Mouse (Mus musculus) stomach, embryonic 16.5 days (tissue): ENCODE data around the gene Pdpr. TPM values are rescaled to one million over a fixed set of nuclear protein-coding genes. Genes with fewer than 3 reads are reported as not detected.
"Not testable (repeated sequence)": the region's sequence is repeated elsewhere in the genome, so short reads cannot be mapped to it uniquely, and the experiment has no call there.

Experiments
- ATAC-seq: fragments of 200-750 bp; cut with Nextera tagmentation; 2 replicates; pipeline ENCODE4 v1.8.0; 2017; ENCODE audit warnings: moderate number of reproducible peaks, moderate TSS enrichment; ENCODE audit not compliant: insufficient read depth, low FRiP score
- H3K27ac ChIP-seq: fragments of 300-500 bp; sonication (generic); 2 replicates; pipeline ENCODE4 v1.5.1; 2014; ENCODE audit warnings: low read length
- H3K27me3 ChIP-seq: fragments of 300-500 bp; sonication (generic); 2 replicates; pipeline ENCODE4 v1.6.1; 2014; ENCODE audit warnings: low read length, control low read depth, mixed read lengths; ENCODE audit not compliant: control insufficient read depth, insufficient read depth
- H3K36me3 ChIP-seq: fragments of 300-500 bp; sonication (generic); 2 replicates; pipeline ENCODE4 v1.6.1; 2014; ENCODE audit warnings: low read length; ENCODE audit not compliant: control insufficient read depth, insufficient read depth
- H3K4me1 ChIP-seq: fragments of 300-500 bp; sonication (generic); 2 replicates; pipeline ENCODE4 v1.6.1; 2014; ENCODE audit warnings: low read length, control low read depth, mixed read lengths; ENCODE audit not compliant: control insufficient read depth, insufficient read depth
- H3K4me2 ChIP-seq: fragments of 300-500 bp; sonication (generic); 2 replicates; pipeline ENCODE4 v1.6.1; 2014; ENCODE audit warnings: low read depth, low read length, mixed read lengths
- H3K4me3 ChIP-seq: fragments of 300-500 bp; sonication (generic); replicated peaks from 2 replicates; pipeline ENCODE4 v1.5.1; 2014; ENCODE audit warnings: mild to moderate bottlenecking, low read length
- H3K9ac ChIP-seq: fragments of 300-500 bp; sonication (generic); 2 replicates; pipeline ENCODE4 v1.6.1; 2014; ENCODE audit warnings: low read length
- H3K9me3 ChIP-seq: fragments of 300-500 bp; sonication (generic); replicated peaks from 2 replicates; pipeline ENCODE4 v1.6.1; 2016; ENCODE audit warnings: low read length, control low read depth; ENCODE audit not compliant: control insufficient read depth
- WGBS: fragments of 180-500 bp; shearing (Covaris S2); extraction: QIAGEN DNeasy Blood & Tissue Kit; methylation state at CpG from one replicate; pipeline ENCODE4 v1.1.7; 2014; 5-methylcytosine and 5-hydroxymethylcytosine counted together
- polyA plus RNA-seq: library from polyadenylated mRNA; unstranded; fragments of >200 nt; fragmentation: Nextera tagmentation; extraction: Ambion mirVana; gene quantifications from 2 replicates; pipeline ENCODE4 v1.2.1, GENCODE M21; 2015

Pdpr gene
- polyA plus RNA-seq, 1 experiment from 2014 or later, result 9.7 TPM

- ATAC-seq, result no peak
- 89% methylated on average over 2 of the region's 2 CpGs for WGBS
- no peak overlapping the region for H3K9ac ChIP-seq
- no peaks in the 10 kb centered on the region for H3K4me1 ChIP-seq
- no peaks in the 10 kb centered on the region for H3K9me3 ChIP-seq
- H3K27me3 ChIP-seq, result no peaks in the 10 kb centered on the region
- no peak overlapping the region for H3K4me2 ChIP-seq
- no peak overlapping the region for H3K27ac ChIP-seq
- H3K4me3 ChIP-seq, result no peak overlapping the region
- H3K36me3 ChIP-seq, result peaks cover 3% of the 10 kb centered on the region; the same call in 1 of the 2 replicates
Observed at GRCm38 (mm10) chr8:111130756-111131155, 36.3 kb downstream of the Pdpr start.

GRCm38 (mm10) chr8:111142521-111142920, 48.1 kb downstream of the Pdpr start:
- H3K4me1 ChIP-seq, result no peaks in the 10 kb centered on the region
- H3K4me3 ChIP-seq, result no peak overlapping the region
- ATAC-seq, result no peak
- no peak overlapping the region for H3K4me2 ChIP-seq
- no peak overlapping the region for H3K27ac ChIP-seq
- no peaks in the 10 kb centered on the region for H3K27me3 ChIP-seq
- H3K36me3 ChIP-seq, result no peaks in the 10 kb centered on the region
- H3K9ac ChIP-seq, result no peak overlapping the region
- H3K9me3 ChIP-seq, result no peaks in the 10 kb centered on the region

- H3K4me1 ChIP-seq, H3K27ac ChIP-seq, ATAC-seq, H3K9me3 ChIP-seq, H3K36me3 ChIP-seq, H3K27me3 ChIP-seq: not testable (repeated sequence)
- Histone ChIP-seq H3K4me2 (peak overlapping the region; percentile 79), H3K4me3 (peak overlapping the region; percentile 72), H3K9ac (peak overlapping the region; percentile 76)
- 0% methylated on average over 49 of the region's 63 CpGs for WGBS
Observed at GRCm38 (mm10) chr8:111144901-111145459, 50.5 kb downstream of the Pdpr start.

- Histone ChIP-seq H3K4me2 (peak overlapping the region; percentile 92), H3K9ac (peak overlapping the region; percentile 85), H3K4me3 (peak overlapping the region; percentile 72)
- H3K27me3 ChIP-seq, H3K4me1 ChIP-seq, H3K36me3 ChIP-seq, H3K27ac ChIP-seq, H3K9me3 ChIP-seq: not testable (repeated sequence)
- under 1% methylated on average over 74 of the region's 74 CpGs for WGBS
- ATAC-seq, result peak; percentile 94
Observed at GRCm38 (mm10) chr8:111145460-111146012, 51.1 kb downstream of the Pdpr start.

- Histone ChIP-seq H3K4me2 (no peak overlapping the region), H3K9ac (no peak overlapping the region), H3K27ac (no peak overlapping the region), H3K36me3 (peaks cover 16% of the 10 kb centered on the region; the same call in 1 of the 2 replicates), H3K9me3 (no peaks in the 10 kb centered on the region), H3K4me1 (no peaks in the 10 kb centered on the region), H3K4me3 (no peak overlapping the region), H3K27me3 (no peaks in the 10 kb centered on the region)
- 84% methylated on average over 8 of the region's 8 CpGs for WGBS
- ATAC-seq, result no peak
Observed at GRCm38 (mm10) chr8:111155721-111156436, 61.4 kb downstream of the Pdpr start.

GRCm38 (mm10) chr8:111157617-111158016, 63.2 kb downstream of the Pdpr start:
- WGBS, result 51% methylated on average over 14 of the region's 14 CpGs
- Histone ChIP-seq H3K4me3 (no peak overlapping the region), H3K36me3 (peaks cover 22% of the 10 kb centered on the region; the same call in 1 of the 2 replicates), H3K4me1 (no peaks in the 10 kb centered on the region), H3K4me2 (no peak overlapping the region), H3K9ac (no peak overlapping the region), H3K27me3 (no peaks in the 10 kb centered on the region), H3K9me3 (no peaks in the 10 kb centered on the region), H3K27ac (no peak overlapping the region)
- peak; percentile 37; the same call in 1 of the 2 replicates for ATAC-seq

GRCm38 (mm10) chr8:111171661-111172060, 77.2 kb downstream of the Pdpr start:
- Histone ChIP-seq H3K4me3 (no peak overlapping the region), H3K4me1 (no peaks in the 10 kb centered on the region), H3K27me3 (no peaks in the 10 kb centered on the region), H3K9ac (no peak overlapping the region), H3K36me3 (peaks cover 15% of the 10 kb centered on the region; the same call in 1 of the 2 replicates), H3K4me2 (no peak overlapping the region), H3K27ac (no peak overlapping the region), H3K9me3 (no peaks in the 10 kb centered on the region)
- 87% methylated on average over 5 of the region's 5 CpGs for WGBS
- no peak for ATAC-seq

GRCm38 (mm10) chr8:111185472-111185947, 91.1 kb downstream of the Pdpr start:
- no peaks in the 10 kb centered on the region for H3K4me1 ChIP-seq
- no peak overlapping the region for H3K4me3 ChIP-seq
- 52% methylated on average over 4 of the region's 4 CpGs for WGBS
- ATAC-seq, result no peak
- no peak overlapping the region for H3K27ac ChIP-seq
- H3K36me3 ChIP-seq, result peaks cover 22% of the 10 kb centered on the region
- no peak overlapping the region for H3K4me2 ChIP-seq
- no peaks in the 10 kb centered on the region for H3K9me3 ChIP-seq
- H3K9ac ChIP-seq, result no peak overlapping the region
- no peaks in the 10 kb centered on the region for H3K27me3 ChIP-seq
